Mouse (Mus musculus): Measurements from ENCODE around the gene Lamb1. TPM values are rescaled to one million over a fixed set of nuclear protein-coding genes. Genes with fewer than 3 reads are reported as not detected.

Gene Lamb1
- total and polyA plus RNA-seq, 3 experiments, result 0.11 TPM; not detected in 2

DNA sequence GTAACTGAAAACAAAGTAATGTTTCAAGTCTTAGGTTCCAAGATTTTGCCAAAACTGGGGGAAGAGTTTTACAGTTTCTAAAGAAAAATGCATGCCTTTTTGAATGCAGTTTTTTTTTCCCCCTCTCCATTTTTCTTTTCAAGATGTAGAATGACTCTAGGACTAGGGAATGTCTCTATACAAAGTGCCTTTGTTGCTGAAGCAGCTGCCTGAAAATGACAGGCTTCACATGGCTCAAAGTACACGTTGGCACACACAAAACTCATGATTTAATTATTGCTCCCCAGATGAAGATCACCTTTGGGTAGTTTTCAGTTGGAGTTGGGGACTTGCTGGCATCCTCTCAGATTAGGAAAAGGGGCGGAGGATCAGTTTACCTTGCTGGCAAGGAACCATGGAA is 7.8 kb downstream of the Lamb1 start:
- TF ChIP-seq POLR2AphosphoS5 (IDR thresholded peaks at IDR 0.05; ENCODE audit: insufficient replicate concordance, low read depth, low read length) (no peak), GATA2 (IDR thresholded peaks at IDR 0.05; ENCODE audit: borderline replicate concordance, low read depth, low read length) (no peak), TAL1 (conservative IDR thresholded peaks at IDR 0.05; ENCODE audit: low read depth, low read length) (no peak), GATA1 (IDR thresholded peaks at IDR 0.05; ENCODE audit: borderline replicate concordance, low read length) (no peak), CTCF (IDR thresholded peaks at IDR 0.05; ENCODE audit: low read depth, low read length) (no peak)

DNA sequence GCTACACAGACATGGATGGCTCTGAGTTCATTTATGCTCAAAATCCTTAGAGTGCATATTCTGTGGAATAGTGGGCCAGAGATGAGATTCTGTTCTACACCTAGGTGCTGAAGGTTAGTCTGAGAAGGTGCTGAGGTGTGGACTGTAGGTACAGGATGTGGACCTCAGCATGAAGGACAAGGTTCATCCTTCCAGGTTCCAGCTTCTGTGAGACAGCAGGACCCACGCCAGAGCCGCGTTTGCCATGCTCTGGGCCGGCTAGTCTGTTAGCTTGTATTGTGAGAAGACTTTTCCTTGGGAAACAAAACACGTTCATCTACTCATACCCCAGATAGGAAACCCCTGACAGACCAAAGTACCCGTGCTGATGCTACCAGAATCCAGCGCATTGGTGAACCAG is 8.6 kb downstream of the Lamb1 start:
- H3K27me3 ChIP-seq (ENCODE audit: insufficient read depth, low read length), result no peaks in the 10 kb centered on the region; the same call in 1 of the 2 replicates
- no peak for ATAC-seq (ENCODE audit: extremely low read depth, insufficient number of reproducible peaks, low FRiP score, poor library complexity, severe bottlenecking)
- no peaks in the 10 kb centered on the region for H3K36me3 ChIP-seq (replicated peaks)

More for the DNA sequence above, 7.8 kb downstream of the Lamb1 start:
- Histone ChIP-seq H3K27me3 (ENCODE audit: insufficient read depth, low read length) (no peaks in the 10 kb centered on the region; the same call in 1 of the 2 replicates), H3K9me3 (replicated peaks) (no peaks in the 10 kb centered on the region), H3K4me1 (ENCODE audit: insufficient read depth, low read depth, low read length) (no peaks in the 10 kb centered on the region), H3K4me3 (ENCODE audit: low read depth, low read length) (no peak overlapping the region), H3K36me3 (replicated peaks) (no peaks in the 10 kb centered on the region)
- ATAC-seq (ENCODE audit: extremely low read depth, insufficient number of reproducible peaks, low FRiP score, poor library complexity, severe bottlenecking), result no peak
- no peak for DNase-seq (ENCODE audit: low spot score)

DNA sequence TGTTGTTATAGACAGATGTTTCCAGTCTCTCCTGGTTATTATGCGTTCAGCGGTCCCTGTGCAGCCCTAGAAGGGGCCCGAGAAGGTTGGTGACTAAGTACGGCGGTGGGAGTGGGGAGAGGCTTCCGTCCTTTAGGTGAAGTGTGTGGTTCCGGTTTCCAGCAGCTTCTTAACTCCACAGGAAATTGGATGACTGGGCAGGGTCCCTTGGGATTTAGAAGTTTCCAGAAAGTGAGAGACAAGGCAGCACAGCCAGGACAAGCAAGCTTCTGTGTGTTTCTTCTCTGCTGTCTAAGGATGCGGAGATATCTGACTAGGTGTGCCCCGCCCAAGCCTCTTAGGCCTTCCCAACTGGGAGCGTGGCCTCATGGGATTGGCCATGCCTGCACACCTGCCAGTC is 10.4 kb downstream of the Lamb1 start:
- Histone ChIP-seq H3K4me3 (ENCODE audit: low read depth, low read length) (no peak overlapping the region), H3K36me3 (replicated peaks) (no peaks in the 10 kb centered on the region), H3K27me3 (ENCODE audit: insufficient read depth, low read length) (peaks cover 2% of the 10 kb centered on the region), H3K4me1 (ENCODE audit: insufficient read depth, low read depth, low read length) (no peaks in the 10 kb centered on the region), H3K9me3 (replicated peaks) (no peaks in the 10 kb centered on the region)
- TF ChIP-seq CTCF (IDR thresholded peaks at IDR 0.05; ENCODE audit: low read depth, low read length), result no peak
- DNase-seq (ENCODE audit: low spot score) (no peak), ATAC-seq (ENCODE audit: extremely low read depth, insufficient number of reproducible peaks, low FRiP score, poor library complexity, severe bottlenecking) (no peak)

More for the DNA sequence above, 8.6 kb downstream of the Lamb1 start:
- Histone ChIP-seq H3K4me3 (ENCODE audit: low read depth, low read length) (no peak overlapping the region), H3K9me3 (replicated peaks) (no peaks in the 10 kb centered on the region), H3K4me1 (ENCODE audit: insufficient read depth, low read depth, low read length) (no peaks in the 10 kb centered on the region)
- TF ChIP-seq TAL1 (conservative IDR thresholded peaks at IDR 0.05; ENCODE audit: low read depth, low read length) (no peak), CTCF (IDR thresholded peaks at IDR 0.05; ENCODE audit: low read depth, low read length) (no peak), GATA2 (IDR thresholded peaks at IDR 0.05; ENCODE audit: borderline replicate concordance, low read depth, low read length) (no peak), GATA1 (IDR thresholded peaks at IDR 0.05; ENCODE audit: borderline replicate concordance, low read length) (no peak), POLR2AphosphoS5 (IDR thresholded peaks at IDR 0.05; ENCODE audit: insufficient replicate concordance, low read depth, low read length) (no peak)
- DNase-seq (ENCODE audit: low spot score), result no peak

DNA sequence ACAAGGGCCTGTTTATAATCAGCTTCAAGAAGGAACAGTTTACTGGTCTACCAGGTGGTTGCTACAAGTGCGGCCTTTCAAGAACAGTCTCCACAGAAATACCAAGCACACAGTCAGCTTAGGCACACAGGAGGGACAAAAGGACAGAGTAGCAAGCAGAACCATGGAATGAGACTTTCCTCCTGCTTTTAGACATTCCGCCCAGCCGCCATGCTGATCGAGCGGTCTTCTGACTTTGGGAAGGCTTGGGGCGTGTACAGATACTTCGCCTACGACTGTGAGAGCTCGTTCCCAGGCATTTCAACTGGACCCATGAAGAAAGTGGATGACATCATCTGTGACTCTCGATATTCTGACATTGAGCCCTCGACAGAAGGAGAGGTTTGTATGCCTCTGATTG is 13.2 kb downstream of the Lamb1 start:
- peaks cover 2% of the 10 kb centered on the region for H3K27me3 ChIP-seq (ENCODE audit: insufficient read depth, low read length)
- ATAC-seq (ENCODE audit: extremely low read depth, insufficient number of reproducible peaks, low FRiP score, poor library complexity, severe bottlenecking) (no peak), DNase-seq (ENCODE audit: low spot score) (no peak)
- H3K4me1 ChIP-seq (ENCODE audit: insufficient read depth, low read depth, low read length), result no peaks in the 10 kb centered on the region
- no peaks in the 10 kb centered on the region for H3K9me3 ChIP-seq (replicated peaks)
- H3K36me3 ChIP-seq (replicated peaks), result no peaks in the 10 kb centered on the region
- no peak overlapping the region for H3K4me3 ChIP-seq (ENCODE audit: low read depth, low read length)
- TF ChIP-seq GATA1 (IDR thresholded peaks at IDR 0.05; ENCODE audit: borderline replicate concordance, low read length), result no peak
- no peak for TF ChIP-seq GATA2 (IDR thresholded peaks at IDR 0.05; ENCODE audit: borderline replicate concordance, low read depth, low read length)
- no peak for TF ChIP-seq TAL1 (conservative IDR thresholded peaks at IDR 0.05; ENCODE audit: low read depth, low read length)
- no peak for TF ChIP-seq CTCF (IDR thresholded peaks at IDR 0.05; ENCODE audit: low read depth, low read length)
- TF ChIP-seq POLR2AphosphoS5 (IDR thresholded peaks at IDR 0.05; ENCODE audit: insufficient replicate concordance, low read depth, low read length), result no peak

DNA sequence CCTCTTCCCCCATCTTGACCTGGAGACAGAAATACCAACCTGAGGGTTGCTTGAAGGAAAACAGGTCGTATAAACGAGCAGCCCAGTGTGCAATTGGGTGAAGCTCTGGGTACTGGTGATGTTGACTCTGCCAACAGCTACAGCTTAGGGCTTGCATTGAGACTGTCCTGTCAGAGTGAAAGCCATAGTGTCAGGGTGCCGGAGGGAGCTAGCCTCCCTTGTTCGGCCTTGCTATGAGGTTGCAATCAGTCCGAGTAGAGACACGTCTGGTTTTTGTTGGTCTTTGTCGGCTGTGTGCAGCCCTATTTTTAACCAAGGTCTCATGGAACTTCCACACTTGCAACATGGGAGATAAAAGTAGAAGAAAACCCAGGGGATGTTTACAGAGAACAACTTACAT is 15.3 kb downstream of the Lamb1 start:
- H3K36me3 ChIP-seq (replicated peaks), result no peaks in the 10 kb centered on the region
- DNase-seq (ENCODE audit: low spot score), result no peak
- no peak for ATAC-seq (ENCODE audit: extremely low read depth, insufficient number of reproducible peaks, low FRiP score, poor library complexity, severe bottlenecking)
- peaks cover 3% of the 10 kb centered on the region for H3K27me3 ChIP-seq (ENCODE audit: insufficient read depth, low read length)
- TF ChIP-seq POLR2AphosphoS5 (IDR thresholded peaks at IDR 0.05; ENCODE audit: insufficient replicate concordance, low read depth, low read length) (no peak), CTCF (IDR thresholded peaks at IDR 0.05; ENCODE audit: low read depth, low read length) (no peak), GATA2 (IDR thresholded peaks at IDR 0.05; ENCODE audit: borderline replicate concordance, low read depth, low read length) (no peak), TAL1 (conservative IDR thresholded peaks at IDR 0.05; ENCODE audit: low read depth, low read length) (no peak), GATA1 (IDR thresholded peaks at IDR 0.05; ENCODE audit: borderline replicate concordance, low read length) (no peak)
- H3K4me3 ChIP-seq (ENCODE audit: low read depth, low read length), result no peak overlapping the region
- no peaks in the 10 kb centered on the region for H3K4me1 ChIP-seq (ENCODE audit: insufficient read depth, low read depth, low read length)
- no peaks in the 10 kb centered on the region for H3K9me3 ChIP-seq (replicated peaks)

DNA sequence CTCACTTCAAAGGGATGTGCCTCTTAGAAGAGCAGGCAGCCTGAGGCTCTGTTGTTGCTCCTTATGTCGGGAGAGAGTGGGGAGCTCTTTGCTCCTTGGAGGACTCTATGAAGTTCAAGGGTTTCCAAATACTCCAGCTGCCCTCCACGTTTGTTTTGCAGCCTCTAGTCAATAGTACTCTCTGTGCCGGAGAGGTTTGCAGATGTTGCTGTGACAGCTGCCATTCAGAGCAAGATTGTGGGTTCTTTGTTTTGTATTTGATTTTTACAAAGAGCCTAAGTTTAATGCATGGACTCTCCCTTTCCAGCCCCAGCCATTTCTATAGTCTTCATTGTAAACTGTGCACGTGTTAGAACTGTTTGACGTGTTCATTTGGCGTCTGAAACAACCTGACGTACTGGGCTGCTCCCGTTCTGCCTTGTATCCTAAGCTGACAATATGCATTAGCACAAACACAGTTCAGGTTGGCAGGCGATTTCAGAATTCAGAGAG is 16.1 kb downstream of the Lamb1 start:
- TF ChIP-seq GATA2 (IDR thresholded peaks at IDR 0.05; ENCODE audit: borderline replicate concordance, low read depth, low read length) (no peak), TAL1 (conservative IDR thresholded peaks at IDR 0.05; ENCODE audit: low read depth, low read length) (no peak), CTCF (IDR thresholded peaks at IDR 0.05; ENCODE audit: low read depth, low read length) (no peak), POLR2AphosphoS5 (IDR thresholded peaks at IDR 0.05; ENCODE audit: insufficient replicate concordance, low read depth, low read length) (no peak), GATA1 (IDR thresholded peaks at IDR 0.05; ENCODE audit: borderline replicate concordance, low read length) (no peak)
- H3K27me3 ChIP-seq (ENCODE audit: insufficient read depth, low read length), result peaks cover 6% of the 10 kb centered on the region
- H3K4me3 ChIP-seq (ENCODE audit: low read depth, low read length), result no peak overlapping the region
- H3K36me3 ChIP-seq (replicated peaks), result no peaks in the 10 kb centered on the region
- no peak for DNase-seq (ENCODE audit: low spot score)
- no peak for ATAC-seq (ENCODE audit: extremely low read depth, insufficient number of reproducible peaks, low FRiP score, poor library complexity, severe bottlenecking)
- H3K9me3 ChIP-seq (replicated peaks), result no peaks in the 10 kb centered on the region
- no peaks in the 10 kb centered on the region for H3K4me1 ChIP-seq (ENCODE audit: insufficient read depth, low read depth, low read length)
